Mouse (Mus musculus): Measurements from ENCODE around the gene Evl. TPM values are rescaled to one million over a fixed set of nuclear protein-coding genes. Genes with fewer than 3 reads are reported as not detected.
A peak's percentile ranks its signal among the peaks of the same experiment; 100 is the strongest.

Evl gene
- polyA plus RNA-seq, 1 experiment: 459 TPM

- no peak for TF ChIP-seq POLR2A (IDR thresholded peaks at IDR 0.05; ENCODE audit: borderline replicate concordance, extremely low read depth, insufficient read depth, insufficient read length, poor library complexity, severe bottlenecking)
- TF ChIP-seq CTCF (IDR thresholded peaks at IDR 0.05; ENCODE audit: borderline replicate concordance, extremely low read depth, insufficient read depth, insufficient read length): no peak
These were observed 99.1 kb downstream of the Evl start for GRCm38 (mm10) chr12:108653358-108654335.

GRCm38 (mm10) chr12:108657350-108657749 is 102.8 kb downstream of the Evl start:
- DNase-seq (ENCODE audit: low read depth): peak; percentile 24
- TF ChIP-seq CTCF (IDR thresholded peaks at IDR 0.05; ENCODE audit: borderline replicate concordance, extremely low read depth, insufficient read depth, insufficient read length) (peak; percentile 67; the same call in 1 of the 2 replicates), POLR2A (IDR thresholded peaks at IDR 0.05; ENCODE audit: borderline replicate concordance, extremely low read depth, insufficient read depth, insufficient read length, poor library complexity, severe bottlenecking) (no peak)

More at GRCm38 (mm10) chr12:108653358-108654335, 99.1 kb downstream of the Evl start:
- DNase-seq (ENCODE audit: low read depth): no peak

GRCm38 (mm10) chr12:108668606-108669235 is 114.2 kb downstream of the Evl start:
- no peak for TF ChIP-seq CTCF (IDR thresholded peaks at IDR 0.05; ENCODE audit: borderline replicate concordance, extremely low read depth, insufficient read depth, insufficient read length)
- TF ChIP-seq POLR2A (IDR thresholded peaks at IDR 0.05; ENCODE audit: borderline replicate concordance, extremely low read depth, insufficient read depth, insufficient read length, poor library complexity, severe bottlenecking): no peak
- DNase-seq (ENCODE audit: low read depth): peak; percentile 83

GRCm38 (mm10) chr12:108671541-108671940 is 117.0 kb downstream of the Evl start:
- no peak for TF ChIP-seq POLR2A (IDR thresholded peaks at IDR 0.05; ENCODE audit: borderline replicate concordance, extremely low read depth, insufficient read depth, insufficient read length, poor library complexity, severe bottlenecking)
- TF ChIP-seq CTCF (IDR thresholded peaks at IDR 0.05; ENCODE audit: borderline replicate concordance, extremely low read depth, insufficient read depth, insufficient read length): no peak

GRCm38 (mm10) chr12:108672908-108673307 is 118.4 kb downstream of the Evl start:
- TF ChIP-seq POLR2A (IDR thresholded peaks at IDR 0.05; ENCODE audit: borderline replicate concordance, extremely low read depth, insufficient read depth, insufficient read length, poor library complexity, severe bottlenecking): no peak
- TF ChIP-seq CTCF (IDR thresholded peaks at IDR 0.05; ENCODE audit: borderline replicate concordance, extremely low read depth, insufficient read depth, insufficient read length): no peak
- no peak for DNase-seq (ENCODE audit: low read depth)

More at GRCm38 (mm10) chr12:108671541-108671940, 117.0 kb downstream of the Evl start:
- DNase-seq (ENCODE audit: low read depth): no peak

- no peak for DNase-seq (ENCODE audit: low read depth)
- TF ChIP-seq POLR2A (IDR thresholded peaks at IDR 0.05; ENCODE audit: borderline replicate concordance, extremely low read depth, insufficient read depth, insufficient read length, poor library complexity, severe bottlenecking): no peak
- no peak for TF ChIP-seq CTCF (IDR thresholded peaks at IDR 0.05; ENCODE audit: borderline replicate concordance, extremely low read depth, insufficient read depth, insufficient read length)
These were observed 119.0 kb downstream of the Evl start for GRCm38 (mm10) chr12:108673546-108673945.

- no peak for DNase-seq (ENCODE audit: low read depth)
- no peak for TF ChIP-seq CTCF (IDR thresholded peaks at IDR 0.05; ENCODE audit: borderline replicate concordance, extremely low read depth, insufficient read depth, insufficient read length)
- no peak for TF ChIP-seq POLR2A (IDR thresholded peaks at IDR 0.05; ENCODE audit: borderline replicate concordance, extremely low read depth, insufficient read depth, insufficient read length, poor library complexity, severe bottlenecking)
These were observed 120.0 kb downstream of the Evl start for GRCm38 (mm10) chr12:108674502-108674901.

- DNase-seq (ENCODE audit: low read depth): no peak
- TF ChIP-seq POLR2A (IDR thresholded peaks at IDR 0.05; ENCODE audit: borderline replicate concordance, extremely low read depth, insufficient read depth, insufficient read length, poor library complexity, severe bottlenecking) (no peak), CTCF (IDR thresholded peaks at IDR 0.05; ENCODE audit: borderline replicate concordance, extremely low read depth, insufficient read depth, insufficient read length) (no peak)
These were observed 120.4 kb downstream of the Evl start for GRCm38 (mm10) chr12:108674916-108675315.

GRCm38 (mm10) chr12:108675614-108676401 is 121.3 kb downstream of the Evl start:
- no peak for DNase-seq (ENCODE audit: low read depth)
- TF ChIP-seq CTCF (IDR thresholded peaks at IDR 0.05; ENCODE audit: borderline replicate concordance, extremely low read depth, insufficient read depth, insufficient read length) (peak; percentile 25; the same call in 1 of the 2 replicates), POLR2A (IDR thresholded peaks at IDR 0.05; ENCODE audit: borderline replicate concordance, extremely low read depth, insufficient read depth, insufficient read length, poor library complexity, severe bottlenecking) (no peak)

GRCm38 (mm10) chr12:108677116-108677515 is 122.6 kb downstream of the Evl start:
- no peak for DNase-seq (ENCODE audit: low read depth)
- TF ChIP-seq POLR2A (IDR thresholded peaks at IDR 0.05; ENCODE audit: borderline replicate concordance, extremely low read depth, insufficient read depth, insufficient read length, poor library complexity, severe bottlenecking) (no peak), CTCF (IDR thresholded peaks at IDR 0.05; ENCODE audit: borderline replicate concordance, extremely low read depth, insufficient read depth, insufficient read length) (no peak)
